Mouse (Mus musculus) forebrain, embryonic 12.5 days (tissue): ENCODE results near the gene Shroom3. TPM values are rescaled to one million over a fixed set of nuclear protein-coding genes. Genes with fewer than 3 reads are reported as not detected.

Experiments
- ATAC-seq: fragments of 200-750 bp; cut with Nextera tagmentation; 2 replicates; pipeline ENCODE4 v1.8.0; 2017; ENCODE audit warnings: moderate TSS enrichment; ENCODE audit not compliant: low FRiP score
- H3K27ac ChIP-seq: fragments of 300-500 bp; sonication (generic); 2 replicates; pipeline ENCODE4 v1.5.1; 2016; ENCODE audit warnings: mild to moderate bottlenecking
- H3K27me3 ChIP-seq: fragments of 300-500 bp; sonication (generic); 2 replicates; pipeline ENCODE4 v1.6.1; 2016; ENCODE audit warnings: mild to moderate bottlenecking
- H3K36me3 ChIP-seq: fragments of 300-500 bp; sonication (generic); replicated peaks from 2 replicates; pipeline ENCODE4 v1.6.1; 2016; ENCODE audit warnings: mild to moderate bottlenecking
- H3K4me1 ChIP-seq: fragments of 300-500 bp; sonication (generic); 2 replicates; pipeline ENCODE4 v1.6.1; 2016
- H3K4me2 ChIP-seq: fragments of 300-500 bp; sonication (generic); 2 replicates; pipeline ENCODE4 v1.6.1; 2016; ENCODE audit warnings: mild to moderate bottlenecking, moderate library complexity
- H3K4me3 ChIP-seq: fragments of 300-500 bp; sonication (generic); replicated peaks from 2 replicates; pipeline ENCODE4 v1.5.1; 2016; ENCODE audit warnings: mild to moderate bottlenecking
- H3K9ac ChIP-seq: fragments of 300-500 bp; sonication (generic); 2 replicates; pipeline ENCODE4 v1.6.1; 2016; ENCODE audit warnings: mild to moderate bottlenecking
- H3K9me3 ChIP-seq: fragments of 300-500 bp; sonication (generic); 2 replicates; pipeline ENCODE4 v1.6.1; 2016
- WGBS: fragments of 180-500 bp; shearing (Covaris S2); methylation state at CpG from one replicate; pipeline ENCODE4 v1.1.7; 2016; 5-methylcytosine and 5-hydroxymethylcytosine counted together
- polyA plus RNA-seq: library from polyadenylated mRNA; unstranded; fragments of >200 nt; fragmentation: Nextera tagmentation; extraction: Ambion mirVana; gene quantifications from 2 replicates; pipeline ENCODE4 v1.2.1, GENCODE M21; 2016

Shroom3 gene
- polyA plus RNA-seq, 1 experiment from 2014 or later = 6.6 TPM

DNA sequence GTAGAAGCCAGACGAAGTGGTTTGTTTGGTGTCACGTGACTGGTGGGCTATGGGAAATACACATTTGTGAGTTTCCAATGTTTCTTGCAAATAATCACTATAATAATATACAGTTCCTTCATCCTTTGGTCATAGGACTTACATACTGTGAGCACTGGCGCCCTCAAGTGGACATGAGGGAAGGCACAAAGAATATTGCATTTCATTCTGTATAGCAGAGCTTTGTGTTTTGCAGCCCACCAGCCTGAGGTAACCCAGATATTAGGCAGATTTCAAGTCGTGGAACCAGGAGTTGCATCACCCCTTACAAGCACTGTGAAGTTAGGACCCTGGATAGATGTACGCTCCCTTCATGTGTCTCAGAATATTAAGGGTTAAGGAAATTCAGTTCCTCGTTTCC, 42.7 kb downstream of the Shroom3 start:
- ATAC-seq = peak; percentile 51; the same call in 1 of the 2 replicates
- no peaks in the 10 kb centered on the region for H3K27me3 ChIP-seq
- no peak overlapping the region for H3K9ac ChIP-seq
- no peak overlapping the region for H3K27ac ChIP-seq
- no peaks in the 10 kb centered on the region for H3K9me3 ChIP-seq
- 27% methylated on average over 6 of the region's 6 CpGs for WGBS
- no peak overlapping the region for H3K4me3 ChIP-seq
- no peaks in the 10 kb centered on the region for H3K36me3 ChIP-seq
- H3K4me1 ChIP-seq = peaks cover 3% of the 10 kb centered on the region; the same call in 1 of the 2 replicates
- H3K4me2 ChIP-seq = no peak overlapping the region

DNA sequence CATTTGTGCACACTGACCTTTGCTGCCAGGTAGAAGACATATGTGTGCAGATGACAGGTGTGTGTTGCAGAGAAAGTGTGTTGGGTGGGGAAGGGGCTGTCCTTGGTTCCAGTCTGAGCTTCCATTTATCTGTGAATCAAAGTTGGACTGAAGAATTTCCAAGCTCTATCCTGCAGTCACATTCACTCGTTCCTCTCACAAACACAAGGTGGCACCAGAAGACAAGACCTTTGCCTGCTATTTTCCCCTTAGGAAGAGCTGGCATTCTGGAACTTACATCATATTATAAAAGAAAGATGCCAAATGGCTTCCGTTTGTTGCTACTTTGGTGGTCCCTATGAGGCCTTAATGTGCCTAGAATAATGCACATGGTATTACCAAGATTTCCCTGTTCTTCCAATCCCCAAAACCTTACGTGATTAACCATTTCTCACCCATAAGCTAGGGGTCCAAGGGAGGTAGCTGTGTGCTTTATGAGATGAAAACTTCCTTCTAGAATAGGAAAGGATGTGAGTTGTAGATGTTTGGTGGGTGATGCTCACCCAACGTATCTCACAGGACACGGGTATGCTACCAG, 45.1 kb downstream of the Shroom3 start:
- H3K4me1 ChIP-seq = peaks cover 3% of the 10 kb centered on the region; the same call in 1 of the 2 replicates
- no peak overlapping the region for H3K4me3 ChIP-seq
- no peak overlapping the region for H3K4me2 ChIP-seq
- peak; percentile 37; the same call in 1 of the 2 replicates for ATAC-seq
- no peaks in the 10 kb centered on the region for H3K27me3 ChIP-seq
- H3K27ac ChIP-seq = no peak overlapping the region
- no peaks in the 10 kb centered on the region for H3K36me3 ChIP-seq
- H3K9me3 ChIP-seq = no peaks in the 10 kb centered on the region
- WGBS = 47% methylated on average over 5 of the region's 5 CpGs
- H3K9ac ChIP-seq = no peak overlapping the region

DNA sequence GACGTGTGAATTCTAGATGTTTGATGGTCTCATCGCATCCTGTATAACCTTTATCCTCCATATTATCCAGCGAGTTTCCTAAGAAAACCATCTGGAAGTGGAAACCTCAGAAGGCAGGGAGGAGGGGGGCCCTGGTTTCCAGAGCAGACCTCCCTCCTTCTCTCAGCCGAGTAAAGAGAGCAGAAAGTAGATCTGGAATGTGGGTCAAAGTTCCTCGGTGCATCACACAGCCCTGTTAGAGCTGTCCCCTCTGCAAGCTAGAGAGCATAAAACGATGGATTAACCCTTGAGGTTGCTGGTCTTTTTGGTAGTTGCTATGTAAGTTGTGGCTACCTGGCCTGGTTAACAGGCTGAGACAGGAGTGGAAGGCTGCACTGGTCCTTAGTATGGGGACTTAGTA, 46.0 kb downstream of the Shroom3 start:
- H3K27ac ChIP-seq = no peak overlapping the region
- 74% methylated on average over 6 of the region's 6 CpGs for WGBS

DNA sequence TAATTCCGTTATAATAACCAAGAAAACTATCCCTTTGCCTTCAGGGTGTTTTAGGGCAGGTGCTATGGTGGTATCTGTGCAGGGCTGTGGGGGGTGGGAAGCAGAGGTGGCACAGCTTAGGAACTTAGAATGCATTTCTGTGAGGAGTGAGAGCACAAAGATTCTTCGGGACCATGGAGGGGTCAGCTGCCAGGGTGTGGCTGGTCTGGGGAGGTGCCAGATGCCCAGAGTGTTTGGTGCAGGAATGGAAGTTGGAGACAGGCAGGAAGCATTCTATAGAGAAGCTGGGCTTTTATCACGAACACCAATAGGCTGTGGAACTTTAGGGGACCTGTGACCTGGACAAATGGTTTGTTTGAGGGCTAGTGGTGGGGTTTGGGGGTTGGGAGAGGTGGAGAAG, 58.6 kb downstream of the Shroom3 start:
- Histone ChIP-seq H3K36me3 (no peaks in the 10 kb centered on the region), H3K27ac (no peak overlapping the region), H3K4me1 (no peaks in the 10 kb centered on the region; the same call in 1 of the 2 replicates), H3K4me3 (no peak overlapping the region), H3K27me3 (no peaks in the 10 kb centered on the region), H3K9ac (no peak overlapping the region), H3K4me2 (no peak overlapping the region), H3K9me3 (no peaks in the 10 kb centered on the region)
- no peak for ATAC-seq
- 81% methylated on average over 3 of the region's 3 CpGs for WGBS

More for the DNA sequence above, 46.0 kb downstream of the Shroom3 start:
- no peaks in the 10 kb centered on the region for H3K36me3 ChIP-seq
- H3K9me3 ChIP-seq = no peaks in the 10 kb centered on the region
- no peak overlapping the region for H3K9ac ChIP-seq
- H3K27me3 ChIP-seq = no peaks in the 10 kb centered on the region
- no peak for ATAC-seq
- peaks cover 3% of the 10 kb centered on the region; the same call in 1 of the 2 replicates for H3K4me1 ChIP-seq
- no peak overlapping the region for H3K4me2 ChIP-seq
- no peak overlapping the region for H3K4me3 ChIP-seq

DNA sequence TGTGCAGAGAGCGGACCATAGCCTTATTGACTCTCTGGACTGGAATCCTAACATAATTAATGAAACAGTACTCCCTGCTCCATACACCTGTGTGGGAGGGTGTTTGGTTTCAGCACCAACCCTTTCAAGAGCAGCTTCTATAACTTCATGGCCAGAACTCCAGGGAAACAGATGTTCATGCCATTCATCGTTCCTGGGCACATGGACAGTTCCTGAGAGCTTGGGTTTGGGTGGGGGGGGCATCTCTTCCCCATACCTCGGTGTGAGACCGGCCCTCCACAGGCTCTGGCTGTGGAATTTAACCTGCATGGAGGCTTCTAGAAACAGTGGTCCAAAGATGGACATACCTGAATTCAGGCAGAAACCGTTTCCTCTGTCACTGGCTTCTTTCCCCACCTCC, 59.5 kb downstream of the Shroom3 start:
- ATAC-seq = no peak
- Histone ChIP-seq H3K27me3 (no peaks in the 10 kb centered on the region), H3K36me3 (no peaks in the 10 kb centered on the region), H3K9me3 (no peaks in the 10 kb centered on the region), H3K4me2 (no peak overlapping the region), H3K27ac (no peak overlapping the region), H3K9ac (no peak overlapping the region), H3K4me1 (no peaks in the 10 kb centered on the region), H3K4me3 (no peak overlapping the region)
- 83% methylated on average over 5 of the region's 5 CpGs for WGBS

DNA sequence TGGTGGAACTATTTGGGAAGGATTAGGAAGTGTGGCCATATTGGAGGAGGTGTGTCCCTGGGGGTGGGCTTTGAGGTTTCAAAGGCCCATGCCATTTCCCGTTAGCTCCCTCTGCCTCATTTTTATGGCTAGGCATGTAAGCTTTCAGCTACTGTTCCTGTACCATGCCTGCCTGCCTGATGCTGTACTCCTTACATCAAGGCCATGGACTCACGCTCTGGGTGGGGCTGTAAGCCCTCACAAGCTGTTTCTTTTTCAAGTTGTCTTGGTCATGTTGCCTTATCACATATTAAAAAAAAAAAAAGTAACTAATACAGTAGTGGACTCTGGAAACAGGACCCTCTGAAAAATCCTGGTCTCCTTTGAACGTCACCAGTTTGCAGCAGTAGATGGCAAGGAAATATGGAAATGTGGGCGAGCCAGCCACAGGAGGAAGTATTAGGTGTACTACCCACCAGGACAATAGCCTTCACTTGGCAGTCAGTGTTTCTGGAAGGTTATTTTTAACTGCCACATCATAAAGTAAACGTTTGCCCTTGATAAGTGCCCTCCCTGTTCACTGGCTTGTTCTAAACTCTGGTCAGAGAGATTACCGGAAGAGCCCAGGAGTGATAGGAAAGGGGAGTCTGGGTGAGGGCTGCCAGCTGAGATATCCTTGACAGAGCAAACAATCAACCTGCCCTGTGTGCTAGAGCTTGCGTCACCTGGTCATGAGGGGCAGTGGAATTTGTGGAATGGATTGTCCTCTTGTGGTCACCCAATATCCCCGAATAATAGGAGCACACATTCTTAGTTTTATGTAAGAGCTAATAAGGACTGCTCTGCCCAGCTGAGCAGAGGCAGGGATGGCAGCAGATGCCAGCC, 62.4 kb downstream of the Shroom3 start:
- no peak for ATAC-seq
- Histone ChIP-seq H3K4me1 (no peaks in the 10 kb centered on the region), H3K9me3 (no peaks in the 10 kb centered on the region), H3K9ac (no peak overlapping the region), H3K4me2 (no peak overlapping the region), H3K4me3 (no peak overlapping the region), H3K27ac (no peak overlapping the region), H3K27me3 (no peaks in the 10 kb centered on the region), H3K36me3 (no peaks in the 10 kb centered on the region)
- WGBS = 90% methylated on average over 8 of the region's 8 CpGs

DNA sequence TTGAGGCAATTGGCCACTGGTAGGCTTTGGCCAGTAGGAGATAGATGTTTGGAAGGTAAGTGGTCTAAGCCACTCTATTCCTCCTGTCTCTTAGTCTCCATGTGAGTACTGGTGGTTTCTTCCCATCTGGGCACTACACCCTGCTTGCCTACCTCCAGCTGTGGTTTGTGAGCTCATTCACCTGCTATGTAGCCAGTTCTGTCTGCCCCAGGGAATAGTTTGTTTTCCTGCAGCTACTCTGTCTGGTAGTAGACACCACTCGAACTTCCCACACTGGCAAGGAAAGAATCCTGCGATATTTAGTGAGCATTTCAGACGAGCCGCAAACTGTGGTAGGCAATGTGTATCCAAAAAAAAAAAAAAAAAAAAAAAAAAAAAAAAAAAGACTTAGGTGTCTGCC, 68.3 kb downstream of the Shroom3 start:
- no peak overlapping the region for H3K27ac ChIP-seq
- WGBS = 90% methylated on average over 4 of the region's 4 CpGs
- no peak overlapping the region for H3K9ac ChIP-seq
- H3K4me3 ChIP-seq = no peak overlapping the region
- H3K4me2 ChIP-seq = no peak overlapping the region
- no peaks in the 10 kb centered on the region for H3K36me3 ChIP-seq
- H3K9me3 ChIP-seq = no peaks in the 10 kb centered on the region; the same call in 1 of the 2 replicates
- no peaks in the 10 kb centered on the region for H3K27me3 ChIP-seq
- ATAC-seq = no peak
- no peaks in the 10 kb centered on the region for H3K4me1 ChIP-seq

DNA sequence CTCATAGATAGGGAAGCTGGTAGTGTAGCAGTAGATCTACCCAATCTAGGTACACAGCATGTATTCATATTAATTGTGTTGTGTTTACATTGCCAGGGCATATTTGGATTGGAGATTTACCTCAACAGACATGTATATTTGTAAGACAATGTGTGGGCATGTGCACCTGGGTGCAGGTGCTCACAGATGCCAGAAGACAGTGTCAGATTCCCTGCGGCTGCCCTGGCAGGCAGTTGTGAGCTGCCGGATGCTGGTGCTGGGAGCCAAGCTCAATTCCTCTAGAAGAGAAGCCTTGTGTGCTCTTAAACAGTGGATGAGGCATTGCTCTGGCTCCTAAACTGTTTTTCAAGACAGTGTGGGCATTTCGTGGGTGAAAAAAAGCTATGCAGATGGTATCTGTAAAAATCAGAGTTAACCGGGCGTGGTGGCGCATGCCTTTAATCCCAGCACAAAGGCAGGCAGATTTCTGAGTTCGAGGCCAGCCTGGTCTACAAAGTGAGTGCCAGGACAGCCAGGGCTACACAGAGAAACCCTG, 72.1 kb downstream of the Shroom3 start:
- WGBS = 88% methylated on average over 7 of the region's 7 CpGs
- H3K4me2 ChIP-seq = no peak overlapping the region

DNA sequence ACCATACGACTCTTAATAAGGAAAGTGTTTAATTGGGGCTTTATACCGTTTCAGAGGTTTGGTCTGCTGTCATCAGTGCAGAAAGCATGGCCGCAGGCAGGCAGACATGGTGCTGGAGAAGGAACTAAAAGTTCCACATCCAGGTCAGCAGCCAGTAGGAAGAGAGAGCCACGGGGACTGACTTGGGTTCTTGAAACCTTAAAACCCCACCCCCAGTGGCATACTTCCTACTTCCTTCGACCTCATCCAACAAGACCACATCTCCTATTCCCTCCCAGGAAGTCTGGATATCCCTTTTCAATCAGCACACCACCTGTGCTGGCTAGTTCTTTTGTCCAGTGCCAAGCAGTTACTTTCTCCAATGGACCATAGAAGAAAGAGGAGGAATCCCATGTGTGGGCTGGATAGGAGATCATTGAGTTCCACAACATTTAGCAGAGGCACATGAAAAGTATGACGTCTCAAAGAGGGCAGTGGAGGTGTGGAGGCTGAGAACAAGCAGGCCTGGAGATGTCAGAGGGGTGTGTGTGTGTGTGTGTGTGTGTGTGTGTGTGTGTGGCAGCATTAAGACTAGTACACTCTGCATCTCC, 76.0 kb downstream of the Shroom3 start:
- no peaks in the 10 kb centered on the region for H3K4me1 ChIP-seq
- no peaks in the 10 kb centered on the region for H3K27me3 ChIP-seq
- H3K9ac ChIP-seq = no peak overlapping the region
- no peak for ATAC-seq
- H3K4me3 ChIP-seq = no peak overlapping the region
- H3K27ac ChIP-seq = no peak overlapping the region
- no peaks in the 10 kb centered on the region for H3K9me3 ChIP-seq
- 90% methylated on average over 6 of the region's 6 CpGs for WGBS
- H3K4me2 ChIP-seq = no peak overlapping the region
- no peaks in the 10 kb centered on the region for H3K36me3 ChIP-seq

More for the DNA sequence above, 72.1 kb downstream of the Shroom3 start:
- H3K4me3 ChIP-seq = no peak overlapping the region
- H3K4me1 ChIP-seq = no peaks in the 10 kb centered on the region
- no peak for ATAC-seq
- no peaks in the 10 kb centered on the region for H3K36me3 ChIP-seq
- no peaks in the 10 kb centered on the region; the same call in 1 of the 2 replicates for H3K9me3 ChIP-seq
- no peak overlapping the region for H3K9ac ChIP-seq
- no peak overlapping the region for H3K27ac ChIP-seq
- H3K27me3 ChIP-seq = no peaks in the 10 kb centered on the region

DNA sequence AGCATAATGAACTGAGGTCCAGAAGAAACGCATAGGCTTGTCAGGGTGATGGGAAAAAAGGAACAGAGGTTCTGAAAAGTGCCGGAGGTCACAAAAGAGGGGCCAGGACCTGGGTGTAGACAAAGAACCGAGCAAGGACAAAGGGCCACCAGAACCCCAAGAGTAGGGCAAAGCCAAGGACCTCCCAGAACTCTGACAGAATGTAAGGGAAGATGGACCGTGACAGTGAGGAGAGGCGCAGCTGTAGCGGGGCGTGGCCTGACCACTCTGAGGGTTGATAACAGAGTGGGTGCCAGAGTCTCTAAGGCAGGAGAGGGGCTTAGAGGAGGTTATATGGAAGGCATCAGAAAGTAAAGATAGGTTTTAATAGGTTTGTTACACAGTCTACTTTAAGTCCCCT, 77.3 kb downstream of the Shroom3 start:
- ATAC-seq = no peak
- Histone ChIP-seq H3K27ac (no peak overlapping the region), H3K36me3 (no peaks in the 10 kb centered on the region), H3K9me3 (no peaks in the 10 kb centered on the region), H3K27me3 (no peaks in the 10 kb centered on the region), H3K9ac (no peak overlapping the region), H3K4me2 (no peak overlapping the region), H3K4me3 (no peak overlapping the region), H3K4me1 (no peaks in the 10 kb centered on the region)
- 85% methylated on average over 7 of the region's 7 CpGs for WGBS

DNA sequence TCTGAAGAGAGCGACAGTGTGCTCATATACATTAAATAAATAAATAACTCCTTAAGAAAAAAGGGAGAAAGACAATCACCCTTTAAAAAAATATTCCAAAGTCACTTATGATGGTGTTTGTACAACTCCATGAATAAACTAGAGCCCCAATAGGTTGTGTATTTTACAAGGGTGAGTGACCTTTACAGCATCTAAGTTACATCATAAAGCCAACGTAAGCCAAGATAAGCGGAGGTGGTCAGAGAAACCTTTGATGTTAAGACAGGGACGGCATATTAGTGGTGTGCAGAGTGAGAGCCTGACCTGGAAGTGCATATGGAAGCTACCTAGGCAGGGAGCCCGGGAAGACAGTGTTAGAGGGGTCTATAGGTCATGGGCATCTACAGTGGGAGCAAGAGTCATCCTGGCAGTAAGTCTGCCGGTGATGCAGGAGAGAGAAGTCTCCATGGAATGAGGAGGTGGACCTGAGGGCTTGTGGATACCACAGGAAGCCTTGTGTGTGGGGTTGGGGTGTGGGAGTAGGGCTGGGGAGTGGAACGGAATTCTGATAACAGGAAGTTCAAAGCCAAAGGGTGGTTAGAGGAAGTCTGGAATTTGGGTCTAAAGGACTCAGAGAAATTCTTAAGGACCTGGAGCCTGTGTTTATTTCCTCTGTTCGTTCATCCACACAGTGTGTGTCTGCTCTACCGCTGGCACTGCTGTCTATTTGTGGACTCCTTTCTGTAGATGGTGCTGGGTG, 78.5 kb downstream of the Shroom3 start:
- H3K27ac ChIP-seq = no peak overlapping the region
- H3K4me1 ChIP-seq = no peaks in the 10 kb centered on the region
- WGBS = 87% methylated on average over 9 of the region's 9 CpGs
- H3K27me3 ChIP-seq = no peaks in the 10 kb centered on the region
- no peak overlapping the region for H3K4me2 ChIP-seq
- H3K9ac ChIP-seq = no peak overlapping the region
- no peak overlapping the region for H3K4me3 ChIP-seq
- ATAC-seq = no peak
- no peaks in the 10 kb centered on the region for H3K36me3 ChIP-seq
- H3K9me3 ChIP-seq = no peaks in the 10 kb centered on the region

DNA sequence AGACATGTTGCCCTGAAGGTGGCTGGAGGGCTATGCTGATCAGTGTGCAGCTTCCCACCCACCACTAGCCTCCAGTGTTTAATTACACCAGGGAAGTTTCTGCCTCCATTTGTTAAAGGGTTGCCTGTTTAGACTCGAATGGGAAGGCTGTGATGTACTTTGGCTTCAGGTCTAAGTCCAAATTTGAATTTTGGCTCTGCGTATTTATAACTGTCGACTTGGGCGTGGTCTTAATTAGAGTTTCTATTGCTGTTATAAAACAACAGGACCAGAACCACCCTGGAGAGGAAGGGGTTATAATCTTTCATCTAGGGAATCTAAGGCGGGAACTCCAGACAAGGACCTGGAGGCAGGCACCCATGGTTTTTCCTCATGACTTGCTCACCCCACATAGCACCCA, 79.2 kb downstream of the Shroom3 start:
- no peak overlapping the region for H3K27ac ChIP-seq
- ATAC-seq = no peak
- H3K36me3 ChIP-seq = no peaks in the 10 kb centered on the region
- H3K9ac ChIP-seq = no peak overlapping the region
- H3K4me3 ChIP-seq = no peak overlapping the region
- H3K27me3 ChIP-seq = no peaks in the 10 kb centered on the region
- H3K4me1 ChIP-seq = no peaks in the 10 kb centered on the region
- H3K9me3 ChIP-seq = no peaks in the 10 kb centered on the region
- WGBS = 94% methylated on average over 5 of the region's 5 CpGs
- no peak overlapping the region for H3K4me2 ChIP-seq
